Mouse (Mus musculus): ENCODE results near the gene Cacna1f. TPM values are rescaled to one million over a fixed set of nuclear protein-coding genes. Genes with fewer than 3 reads are reported as not detected.

The Cacna1f gene
- polyA plus RNA-seq, 1 experiment from 2014 or later, result 0.19 TPM

DNA sequence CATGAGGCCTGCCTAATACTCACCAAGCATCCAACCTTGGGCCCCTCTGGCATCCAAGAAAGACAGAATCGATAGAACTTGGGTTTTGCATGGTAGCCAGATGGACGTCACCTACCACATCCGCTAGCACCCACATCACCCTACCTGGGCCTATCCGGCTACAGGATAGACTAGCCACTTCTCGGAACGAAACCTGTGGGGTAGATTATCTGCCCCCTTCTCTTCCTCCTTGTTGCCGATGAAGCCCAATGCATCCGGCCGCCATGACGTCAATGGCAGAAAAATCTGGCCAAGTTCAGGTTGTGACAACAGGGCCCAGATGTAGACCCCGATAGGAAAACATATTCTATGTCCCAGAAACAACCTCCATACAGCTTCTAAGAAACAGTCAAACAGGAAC, 23.0 kb upstream of the Cacna1f start:
- WGBS, result 96% methylated on average over 11 of the region's 11 CpGs

GRCm38 (mm10) chrX:7586356-7586755, 20.5 kb upstream of the Cacna1f start:
- Histone ChIP-seq H3K36me3 (no peaks in the 10 kb centered on the region), H3K4me1 (no peaks in the 10 kb centered on the region), H3K4me2 (replicated peaks) (no peak overlapping the region), H3K9me3 (no peaks in the 10 kb centered on the region), H3K9ac (replicated peaks) (no peak overlapping the region), H3K4me3 (no peak overlapping the region), H3K27me3 (no peaks in the 10 kb centered on the region), H3K27ac (replicated peaks) (no peak overlapping the region)
- ATAC-seq (replicated peaks), result no peak
- 95% methylated on average over 4 of the region's 5 CpGs for WGBS

More for the DNA sequence above, 23.0 kb upstream of the Cacna1f start:
- no peak for ATAC-seq (replicated peaks)
- Histone ChIP-seq H3K4me2 (replicated peaks) (no peak overlapping the region), H3K4me3 (no peak overlapping the region), H3K4me1 (no peaks in the 10 kb centered on the region), H3K27me3 (no peaks in the 10 kb centered on the region), H3K9me3 (no peaks in the 10 kb centered on the region), H3K27ac (replicated peaks) (no peak overlapping the region), H3K36me3 (no peaks in the 10 kb centered on the region), H3K9ac (replicated peaks) (no peak overlapping the region)

DNA sequence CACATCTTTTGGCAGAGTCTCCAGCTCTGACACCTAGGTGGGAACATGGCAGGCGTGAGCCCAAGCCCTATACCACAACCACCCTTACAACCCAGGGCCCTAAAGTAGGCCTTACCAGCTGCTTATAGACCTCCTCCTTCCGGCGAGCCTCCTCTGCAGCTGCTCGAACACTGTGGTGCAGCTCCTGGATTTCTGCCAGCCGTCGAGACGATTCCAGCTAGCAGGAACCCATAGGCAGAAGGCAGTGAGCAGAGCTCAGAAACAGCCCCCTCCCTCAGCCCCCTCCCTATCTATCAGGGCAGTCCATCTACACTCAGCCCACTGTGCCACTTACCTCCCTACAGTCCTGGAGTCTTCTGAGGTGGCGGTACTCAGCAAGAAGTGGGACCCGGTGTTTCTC, 11.5 kb upstream of the Cacna1f start:
- Histone ChIP-seq H3K27me3 (no peaks in the 10 kb centered on the region), H3K36me3 (peaks cover 5% of the 10 kb centered on the region; the same call in 1 of the 2 replicates), H3K4me2 (replicated peaks) (no peak overlapping the region), H3K27ac (replicated peaks) (no peak overlapping the region), H3K9ac (replicated peaks) (no peak overlapping the region), H3K4me3 (no peak overlapping the region), H3K4me1 (no peaks in the 10 kb centered on the region), H3K9me3 (no peaks in the 10 kb centered on the region)
- 82% methylated on average over 9 of the region's 9 CpGs for WGBS
- no peak for ATAC-seq (replicated peaks)

DNA sequence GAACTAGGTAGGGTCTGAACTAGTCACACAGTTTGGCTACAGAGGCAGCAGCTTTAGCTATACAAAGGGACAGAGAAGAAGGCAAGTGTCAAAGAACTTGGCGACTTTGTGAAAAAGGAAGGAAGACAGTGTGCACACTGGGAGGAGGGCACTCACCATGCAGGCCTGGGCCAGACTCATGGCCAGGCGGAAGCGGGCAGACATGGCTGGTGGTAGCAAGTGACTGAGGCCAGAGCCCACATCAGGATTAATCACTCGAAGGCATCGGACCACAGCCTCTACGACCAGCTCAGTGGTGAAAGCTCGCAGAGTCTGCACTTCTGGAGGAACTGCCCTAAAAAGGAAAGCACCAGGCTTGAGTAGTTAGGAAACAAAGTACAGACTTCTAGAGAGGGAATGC, 2.9 kb upstream of the Cacna1f start:
- H3K9me3 ChIP-seq, result no peaks in the 10 kb centered on the region
- H3K27ac ChIP-seq (replicated peaks), result no peak overlapping the region
- H3K9ac ChIP-seq (replicated peaks), result no peak overlapping the region
- H3K4me1 ChIP-seq, result peaks cover 10% of the 10 kb centered on the region
- no peaks in the 10 kb centered on the region for H3K27me3 ChIP-seq
- H3K4me3 ChIP-seq, result no peak overlapping the region
- 92% methylated on average over 7 of the region's 7 CpGs for WGBS
- no peak for ATAC-seq (replicated peaks)
- no peaks in the 10 kb centered on the region; the same call in 1 of the 2 replicates for H3K36me3 ChIP-seq
- H3K4me2 ChIP-seq (replicated peaks), result peak overlapping the region; percentile 45

DNA sequence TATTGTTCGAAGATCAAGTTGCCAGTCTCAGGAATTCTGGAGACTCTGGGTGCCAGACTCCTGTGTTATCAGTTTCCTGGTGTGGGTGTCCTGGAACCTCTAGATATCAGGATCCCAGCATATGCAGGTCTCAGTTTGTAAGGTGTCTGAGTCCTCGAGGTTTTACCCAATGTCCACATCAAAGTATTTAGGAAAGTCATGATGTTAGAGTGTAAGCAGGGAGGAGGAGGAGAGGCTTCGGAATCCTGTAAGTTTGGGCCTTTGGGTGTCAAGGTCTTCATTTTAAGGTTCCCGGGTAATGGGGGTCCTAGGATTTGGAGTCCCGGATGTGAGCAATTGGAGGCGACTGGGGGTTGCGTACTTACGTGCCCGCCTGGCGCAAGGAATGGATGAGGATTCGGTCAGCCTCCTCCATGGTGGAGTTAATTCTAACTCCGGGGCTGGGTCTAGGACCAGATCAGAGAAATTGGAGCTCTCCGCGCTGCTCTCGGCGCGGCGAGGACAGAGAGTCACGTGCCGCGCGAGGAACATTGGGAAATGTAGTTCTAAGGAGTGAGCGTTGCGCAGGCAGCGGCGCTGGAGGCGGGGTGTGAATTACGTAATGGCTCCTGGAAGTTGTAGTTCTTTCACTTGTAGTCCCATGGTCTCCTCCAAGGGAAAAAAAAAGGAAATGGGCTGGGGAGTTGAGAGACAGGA, 1.9 kb upstream of the Cacna1f start, which contains the start of gene Ccdc22:
TSS of gene Ccdc22 (minus strand) at position 639 of the 696 bp plus-strand sequence.
- Histone ChIP-seq H3K27me3 (no peaks in the 10 kb centered on the region), H3K27ac (replicated peaks) (peak within 1 kb of the TSS; percentile 60), H3K9ac (replicated peaks) (peak within 1 kb of the TSS; percentile 58), H3K4me1 (peaks cover 10% of the 10 kb centered on the region), H3K4me2 (replicated peaks) (peak within 1 kb of the TSS; percentile 45), H3K4me3 (peak within 1 kb of the TSS; percentile 53), H3K9me3 (no peaks in the 10 kb centered on the region), H3K36me3 (no peaks in the 10 kb centered on the region)
- WGBS, result 20% methylated on average over 28 of the region's 28 CpGs
- peak; percentile 94 for ATAC-seq (replicated peaks)

DNA sequence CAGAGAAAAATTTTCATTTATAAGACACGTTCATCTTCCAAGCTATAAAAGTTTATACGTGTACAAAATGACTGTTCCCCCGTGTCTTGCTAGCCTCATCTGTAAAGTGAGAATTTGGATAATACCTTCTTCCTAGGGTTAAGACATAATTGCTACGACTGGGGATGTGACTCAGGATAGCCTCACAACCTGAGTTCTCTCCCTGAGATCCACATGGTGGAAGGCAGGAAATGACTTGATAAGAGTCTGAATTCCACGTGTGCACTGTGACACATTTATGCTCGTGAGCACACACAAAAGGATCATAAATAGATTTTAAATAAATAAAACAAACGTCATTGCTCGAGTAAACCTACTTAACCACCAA, 1.3 kb upstream of the Cacna1f start:
- Histone ChIP-seq H3K27ac (replicated peaks) (no peak overlapping the region), H3K4me2 (replicated peaks) (no peak overlapping the region)

GRCm38 (mm10) chrX:7610035-7610434, 3.2 kb downstream of the Cacna1f start:
- H3K9me3 ChIP-seq, result no peaks in the 10 kb centered on the region
- no peaks in the 10 kb centered on the region for H3K36me3 ChIP-seq
- H3K27me3 ChIP-seq, result no peaks in the 10 kb centered on the region
- peak overlapping the region; percentile 47 for H3K4me3 ChIP-seq
- H3K4me2 ChIP-seq (replicated peaks), result peak overlapping the region; percentile 69
- 30% methylated on average over 21 of the region's 21 CpGs for WGBS
- ATAC-seq (replicated peaks), result peak; percentile 18; the same call in 1 of the 2 replicates
- H3K4me1 ChIP-seq, result no peaks in the 10 kb centered on the region
- H3K27ac ChIP-seq (replicated peaks), result no peak overlapping the region
- peak overlapping the region; percentile 49 for H3K9ac ChIP-seq (replicated peaks)

More for the DNA sequence above, 1.3 kb upstream of the Cacna1f start:
- ATAC-seq (replicated peaks), result no peak
- no peaks in the 10 kb centered on the region for H3K27me3 ChIP-seq
- no peaks in the 10 kb centered on the region for H3K36me3 ChIP-seq
- H3K4me1 ChIP-seq, result peaks cover 10% of the 10 kb centered on the region
- peak overlapping the region; percentile 53; the same call in 1 of the 2 replicates for H3K4me3 ChIP-seq
- 48% methylated on average over 8 of the region's 8 CpGs for WGBS
- no peak overlapping the region for H3K9ac ChIP-seq (replicated peaks)
- no peaks in the 10 kb centered on the region for H3K9me3 ChIP-seq

DNA sequence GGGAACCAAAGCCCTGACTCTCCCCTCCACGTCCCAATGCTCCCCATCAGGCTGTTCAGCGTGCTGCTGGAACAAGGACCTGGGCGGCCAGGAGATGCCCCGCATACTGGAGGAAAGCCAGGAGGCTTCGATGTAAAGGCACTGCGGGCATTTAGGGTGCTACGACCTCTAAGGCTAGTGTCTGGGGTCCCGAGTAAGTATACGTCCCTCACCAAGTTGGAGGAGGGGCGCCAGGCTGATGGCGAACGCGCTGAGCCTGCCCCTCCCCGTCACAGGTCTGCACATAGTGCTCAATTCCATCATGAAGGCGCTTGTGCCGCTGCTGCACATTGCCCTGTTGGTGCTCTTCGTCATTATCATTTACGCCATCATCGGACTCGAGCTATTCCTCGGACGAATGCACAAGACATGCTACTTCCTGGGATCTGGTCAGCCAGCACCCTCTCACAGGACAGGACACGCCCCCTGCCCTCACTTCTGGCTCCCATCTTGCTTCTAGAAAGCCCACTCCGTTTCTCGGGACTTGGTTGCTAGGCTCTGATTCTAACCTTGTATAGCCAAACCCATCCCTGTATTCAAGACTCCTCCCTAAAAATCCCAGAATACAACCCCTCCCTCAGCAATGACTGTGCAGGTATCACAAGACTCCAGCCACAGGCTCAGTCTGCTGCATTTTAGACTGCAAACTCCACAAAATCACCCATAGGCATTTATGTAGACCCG, 3.8 kb downstream of the Cacna1f start:
- H3K4me3 ChIP-seq, result peak overlapping the region; percentile 47
- H3K4me2 ChIP-seq (replicated peaks), result peak overlapping the region; percentile 69
- H3K9me3 ChIP-seq, result no peaks in the 10 kb centered on the region
- no peaks in the 10 kb centered on the region for H3K36me3 ChIP-seq
- peak; percentile 77 for ATAC-seq (replicated peaks)
- H3K4me1 ChIP-seq, result no peaks in the 10 kb centered on the region
- H3K9ac ChIP-seq (replicated peaks), result peak overlapping the region; percentile 49
- H3K27ac ChIP-seq (replicated peaks), result no peak overlapping the region; the same call in 1 of the 2 replicates
- no peaks in the 10 kb centered on the region for H3K27me3 ChIP-seq
- WGBS, result 17% methylated on average over 26 of the region's 26 CpGs

DNA sequence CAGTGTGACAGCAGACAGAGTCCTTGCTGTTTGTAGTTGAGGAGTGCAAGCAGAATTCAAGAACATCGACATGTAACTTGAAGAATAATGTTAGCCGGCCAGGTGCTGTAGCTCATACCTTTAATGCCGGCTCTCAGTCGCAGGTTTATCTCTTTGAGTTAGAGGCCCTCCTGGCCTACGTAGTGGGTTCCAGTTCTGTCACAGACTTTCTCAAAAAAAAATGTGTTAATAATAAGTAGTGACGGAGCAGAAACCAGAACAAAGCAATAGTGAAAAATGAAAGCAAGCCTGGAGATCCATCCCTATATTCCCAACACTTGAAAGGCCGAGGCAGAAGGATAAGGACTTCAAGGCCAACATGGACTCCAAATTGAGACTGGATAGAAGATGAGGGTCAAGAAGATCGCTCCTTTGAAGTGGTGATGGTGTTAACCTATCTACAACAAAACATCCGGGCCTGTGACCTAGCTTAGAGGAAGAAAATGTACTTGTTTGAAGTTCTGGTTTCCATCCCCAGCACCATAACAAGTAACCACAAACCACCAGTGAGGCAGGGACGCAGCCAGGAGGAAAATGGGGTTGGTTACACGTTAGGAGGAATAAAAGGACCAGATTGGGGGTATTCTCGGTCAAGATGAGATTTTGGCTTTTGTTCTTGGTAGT, 11.1 kb downstream of the Cacna1f start:
- Histone ChIP-seq H3K9me3 (no peaks in the 10 kb centered on the region), H3K4me2 (replicated peaks) (no peak overlapping the region), H3K4me1 (no peaks in the 10 kb centered on the region), H3K27me3 (no peaks in the 10 kb centered on the region), H3K4me3 (no peak overlapping the region), H3K9ac (replicated peaks) (no peak overlapping the region), H3K36me3 (no peaks in the 10 kb centered on the region), H3K27ac (replicated peaks) (no peak overlapping the region)
- ATAC-seq (replicated peaks), result no peak
- WGBS, result 83% methylated on average over 12 of the region's 12 CpGs

GRCm38 (mm10) chrX:7632560-7632959, 25.7 kb downstream of the Cacna1f start:
- Histone ChIP-seq H3K4me1 (no peaks in the 10 kb centered on the region), H3K27ac (replicated peaks) (no peak overlapping the region), H3K36me3 (no peaks in the 10 kb centered on the region), H3K4me3 (no peak overlapping the region), H3K27me3 (no peaks in the 10 kb centered on the region), H3K9me3 (no peaks in the 10 kb centered on the region), H3K9ac (replicated peaks) (no peak overlapping the region), H3K4me2 (replicated peaks) (no peak overlapping the region)
- WGBS, result 91% methylated on average over 6 of the region's 6 CpGs
- no peak for ATAC-seq (replicated peaks)

DNA sequence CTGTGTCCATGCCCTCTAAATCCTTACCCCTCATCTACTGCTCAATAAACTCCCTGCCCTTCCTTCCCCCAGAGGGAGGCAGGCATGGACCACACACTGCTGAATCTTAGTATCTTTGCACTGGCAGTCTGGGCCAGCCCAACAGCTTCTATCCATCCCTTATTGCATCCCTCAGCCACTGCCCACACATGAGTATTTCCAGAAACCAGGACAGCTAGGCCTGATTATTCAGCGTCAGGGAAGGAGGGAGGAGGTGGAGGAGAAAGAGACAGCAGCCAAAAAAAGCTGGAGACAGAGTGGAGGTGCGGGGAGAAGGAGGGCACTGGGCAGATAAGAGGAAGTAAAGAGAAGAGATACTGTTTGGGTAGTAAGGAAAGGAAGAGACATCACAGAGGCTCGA, 28.2 kb downstream of the Cacna1f start:
- ATAC-seq (replicated peaks), result no peak
- H3K4me3 ChIP-seq, result no peak overlapping the region
- no peak overlapping the region for H3K4me2 ChIP-seq (replicated peaks)
- no peak overlapping the region for H3K9ac ChIP-seq (replicated peaks)
- peaks cover 5% of the 10 kb centered on the region; the same call in 1 of the 2 replicates for H3K4me1 ChIP-seq
- no peak overlapping the region for H3K27ac ChIP-seq (replicated peaks)
- H3K36me3 ChIP-seq, result no peaks in the 10 kb centered on the region
- H3K27me3 ChIP-seq, result no peaks in the 10 kb centered on the region
- WGBS, result 75% methylated on average over 3 of the region's 3 CpGs
- no peaks in the 10 kb centered on the region for H3K9me3 ChIP-seq

Data from forebrain, embryonic 15.5 days (tissue).